Mouse (Mus musculus) ES-E14 (cell line): Measurements from ENCODE around the gene Rbpj.

Experiments
- CHD2 ChIP-seq: IDR thresholded peaks from 2 replicates; pipeline ENCODE4 v1.6.1; 2014; ENCODE audit warnings: mild to moderate bottlenecking, low read depth, low read length, inconsistent platforms
- HCFC1 ChIP-seq: IDR thresholded peaks from 2 replicates; pipeline ENCODE4 v1.6.1; 2012; ENCODE audit warnings: low read length, inconsistent platforms, borderline replicate concordance; ENCODE audit not compliant: insufficient read depth
- MAFK ChIP-seq: IDR thresholded peaks from 2 replicates; pipeline ENCODE4 v1.6.1; 2014; ENCODE audit warnings: mild to moderate bottlenecking, low read depth, low read length, inconsistent platforms; ENCODE audit not compliant: insufficient read depth
- ZC3H11A ChIP-seq: IDR thresholded peaks from 2 replicates; pipeline ENCODE4 v1.6.1; 2012; ENCODE audit warnings: low read depth, mild to moderate bottlenecking, inconsistent platforms, low read length, borderline replicate concordance
- ZNF384 ChIP-seq: IDR thresholded peaks from 2 replicates; pipeline ENCODE4 v1.6.1; 2012; ENCODE audit warnings: low read depth, low read length, inconsistent platforms

GRCm38 (mm10) chr5:53543399-53543798, 77.4 kb downstream of the Rbpj start:
- TF ChIP-seq ZNF384 (no peak), HCFC1 (no peak), CHD2 (no peak), ZC3H11A (no peak), MAFK (no peak)
